Mouse (Mus musculus): ENCODE measurements around the gene Gm49395. TPM values are rescaled to one million over a fixed set of nuclear protein-coding genes. Genes with fewer than 3 reads are reported as not detected.

Gene Gm49395
- 5.6 and 6.8 TPM in 2 replicates for polyA plus RNA-seq (2015; fragmentation: Nextera tagmentation; extraction: Ambion mirVana)

GRCm38 (mm10) chr13:115101355-115102191 is at the start of gene Gm49395, which contains the start of gene Itga1:
TSS of gene Gm49395 (minus strand) at chr13:115101921.
TSS of gene Itga1 (minus strand) at chr13:115101964.

GRCm38 (mm10) chr13:115090069-115090976 is 11.4 kb downstream of the Gm49395 start, which contains the start of gene Pelo:
TSS of gene Pelo (minus strand) at chr13:115090186.

Other genes starting within 250 kb of the Gm49395 start
- gene Itga2, start 169.8 kb downstream of the Gm49395 start, polyA plus RNA-seq (2015; fragmentation: Nextera tagmentation; extraction: Ambion mirVana) = 3.4 and 4.2 TPM in 2 replicates
- gene Pelo, start 11.7 kb downstream of the Gm49395 start, polyA plus RNA-seq (2015; fragmentation: Nextera tagmentation; extraction: Ambion mirVana) = 7.3 and 7.8 TPM in 2 replicates
- 10.5 and 12.8 TPM in 2 replicates for gene Itga1, start within 50 bp of the Gm49395 start, polyA plus RNA-seq (2015; fragmentation: Nextera tagmentation; extraction: Ambion mirVana)

Measured in spleen, postnatal 0 days (tissue).